Mouse (Mus musculus) midbrain, embryonic 12.5 days (tissue): Measurements from ENCODE around the gene Olfr237-ps1. TPM values are rescaled to one million over a fixed set of nuclear protein-coding genes. Genes with fewer than 3 reads are reported as not detected.
"Not testable (repeated sequence)": the region's sequence is repeated elsewhere in the genome, so short reads cannot be mapped to it uniquely, and the experiment has no call there.

Experiments used
- ATAC-seq: fragments of 200-750 bp; cut with Nextera tagmentation; 2 replicates; pipeline ENCODE4 v1.8.0; 2017; ENCODE audit warnings: low read depth, moderate TSS enrichment, moderate library complexity; ENCODE audit not compliant: low FRiP score
- H3K27ac ChIP-seq: fragments of 300-500 bp; sonication (generic); replicated peaks from 2 replicates; pipeline ENCODE4 v1.5.1; 2016; ENCODE audit warnings: mild to moderate bottlenecking
- H3K27me3 ChIP-seq: fragments of 300-500 bp; sonication (generic); 2 replicates; pipeline ENCODE4 v1.6.1; 2016; ENCODE audit warnings: mild to moderate bottlenecking
- H3K36me3 ChIP-seq: fragments of 300-500 bp; sonication (generic); 2 replicates; pipeline ENCODE4 v1.6.1; 2016
- H3K4me1 ChIP-seq: fragments of 300-500 bp; sonication (generic); 2 replicates; pipeline ENCODE4 v1.6.1; 2016
- H3K4me2 ChIP-seq: fragments of 300-500 bp; sonication (generic); replicated peaks from 2 replicates; pipeline ENCODE4 v1.6.1; 2016; ENCODE audit warnings: mild to moderate bottlenecking, moderate library complexity
- H3K4me3 ChIP-seq: fragments of 300-500 bp; sonication (generic); 2 replicates; pipeline ENCODE4 v1.5.1; 2016; ENCODE audit warnings: mild to moderate bottlenecking
- H3K9ac ChIP-seq: fragments of 300-500 bp; sonication (generic); replicated peaks from 2 replicates; pipeline ENCODE4 v1.6.1; 2016; ENCODE audit warnings: mild to moderate bottlenecking, moderate library complexity
- H3K9me3 ChIP-seq: fragments of 300-500 bp; sonication (generic); 2 replicates; pipeline ENCODE4 v1.6.1; 2016; ENCODE audit warnings: mild to moderate bottlenecking
- WGBS: fragments of 180-500 bp; shearing (Covaris S2); methylation state at CpG from one replicate; pipeline ENCODE4 v1.1.7; 2016; 5-methylcytosine and 5-hydroxymethylcytosine counted together
- polyA plus RNA-seq: library from polyadenylated mRNA; unstranded; fragments of >200 nt; fragmentation: Nextera tagmentation; extraction: Ambion mirVana; gene quantifications from 2 replicates; pipeline ENCODE4 v1.2.1, GENCODE M21; 2016

Gene Olfr237-ps1
- polyA plus RNA-seq = not detected in 2 replicates

DNA sequence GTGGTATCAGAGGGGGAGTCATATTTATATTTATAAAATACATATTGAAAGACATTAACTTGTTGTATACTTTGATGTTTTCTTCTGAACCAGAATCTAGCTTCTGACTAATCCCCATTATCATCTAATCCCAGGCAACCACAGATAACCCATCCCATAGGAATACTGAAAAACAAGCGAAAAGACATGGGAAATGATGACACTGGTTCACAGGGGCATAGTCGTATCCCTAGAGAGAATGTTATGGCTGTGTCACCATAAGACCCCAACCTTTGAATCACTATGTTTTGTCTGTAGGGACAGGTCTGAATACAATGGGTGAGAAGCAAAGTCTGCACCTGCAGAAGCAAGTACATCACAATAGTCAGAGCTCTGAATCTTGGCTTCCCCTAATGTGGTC is at the start of gene Olfr237-ps1:
TSS of gene Olfr237-ps1 (plus strand) at position 301 of the 400 bp plus-strand sequence.
- H3K4me2 ChIP-seq, ATAC-seq, H3K27me3 ChIP-seq, H3K36me3 ChIP-seq, H3K9me3 ChIP-seq, H3K4me3 ChIP-seq, H3K4me1 ChIP-seq, H3K9ac ChIP-seq, H3K27ac ChIP-seq: not testable (repeated sequence)
- WGBS = 81% methylated on average over 2 of the region's 2 CpGs

DNA sequence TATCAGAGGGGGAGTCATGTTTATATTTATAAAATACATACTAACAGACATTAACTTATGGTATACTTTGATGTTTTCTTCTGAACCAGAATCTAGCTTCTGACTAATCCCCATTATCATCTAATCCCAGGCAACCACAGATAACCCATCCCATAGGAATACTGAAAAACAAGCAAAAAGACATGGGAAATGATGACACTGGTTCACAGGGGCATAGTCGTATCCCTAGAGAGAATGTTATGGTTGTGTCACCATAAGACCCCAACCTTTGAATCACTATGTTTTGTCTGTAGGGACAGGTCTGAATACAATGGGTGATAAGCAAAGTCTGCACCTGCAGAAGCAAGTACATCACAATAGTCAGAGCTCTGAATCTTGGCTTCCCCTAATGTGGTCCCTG is 40.3 kb upstream of the Olfr237-ps1 start, which contains the start of gene Olfr441:
TSS of gene Olfr441 (plus strand) at position 301 of the 400 bp plus-strand sequence.
- H3K9me3 ChIP-seq, H3K4me1 ChIP-seq, H3K36me3 ChIP-seq, H3K9ac ChIP-seq, H3K4me2 ChIP-seq, H3K27ac ChIP-seq, ATAC-seq, H3K27me3 ChIP-seq, H3K4me3 ChIP-seq: not testable (repeated sequence)
- 92% methylated on average over 1 of the region's 1 CpGs for WGBS

DNA sequence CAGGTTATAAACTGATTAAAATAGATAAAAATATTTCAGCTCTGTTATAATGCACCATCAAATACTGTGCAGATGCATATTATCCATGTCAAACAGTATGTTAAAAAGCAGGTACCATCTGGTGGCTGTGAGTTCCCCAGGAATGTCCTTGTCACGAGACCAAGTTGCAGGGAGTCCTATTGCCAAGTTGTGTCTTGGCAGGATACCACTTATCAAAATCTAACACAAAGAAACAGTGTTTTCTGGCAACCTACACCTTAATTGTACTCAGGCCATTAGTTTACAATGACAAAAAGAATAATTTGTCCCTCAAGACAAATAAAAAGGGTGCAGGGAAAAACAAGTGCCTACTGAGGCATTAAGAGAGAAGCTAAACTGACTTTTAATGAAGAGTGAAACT is 13.1 kb downstream of the Olfr237-ps1 start:
- H3K27me3 ChIP-seq = no peaks in the 10 kb centered on the region
- H3K9ac ChIP-seq = no peak overlapping the region
- no peak overlapping the region for H3K4me2 ChIP-seq
- H3K27ac ChIP-seq = no peak overlapping the region
- H3K4me3 ChIP-seq = no peak overlapping the region
- H3K9me3 ChIP-seq = no peaks in the 10 kb centered on the region
- H3K36me3 ChIP-seq = no peaks in the 10 kb centered on the region
- ATAC-seq = no peak
- H3K4me1 ChIP-seq = no peaks in the 10 kb centered on the region
- 72% methylated on average over 1 of the region's 1 CpGs for WGBS

DNA sequence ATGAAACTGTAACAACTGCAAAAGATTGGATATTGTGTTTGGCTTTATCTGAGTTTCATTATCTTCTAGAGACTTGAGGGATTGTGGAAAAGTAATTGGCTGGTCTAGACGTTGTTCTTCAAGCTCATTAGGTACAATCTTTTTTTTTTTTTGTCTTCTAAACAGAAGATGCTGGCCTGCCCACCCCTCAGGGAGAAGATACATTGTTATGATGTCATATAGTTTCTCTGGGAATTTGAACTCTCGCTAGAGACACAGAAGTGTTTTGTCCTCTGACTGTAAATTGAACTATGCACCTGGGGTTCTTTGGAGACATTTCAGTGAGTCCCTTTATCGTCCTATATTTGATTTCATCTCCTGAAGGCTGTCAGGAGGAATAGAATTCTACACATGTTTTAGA is 16.6 kb downstream of the Olfr237-ps1 start, which contains the start of gene Olfr437:
TSS of gene Olfr437 (plus strand) at position 301 of the 400 bp plus-strand sequence.
- no peaks in the 10 kb centered on the region for H3K36me3 ChIP-seq
- no peak within 1 kb of the TSS for H3K9ac ChIP-seq
- H3K9me3 ChIP-seq = no peaks in the 10 kb centered on the region
- ATAC-seq = no peak
- no peak within 1 kb of the TSS for H3K4me2 ChIP-seq
- H3K27ac ChIP-seq = no peak within 1 kb of the TSS
- H3K4me1 ChIP-seq = no peaks in the 10 kb centered on the region
- no peaks in the 10 kb centered on the region for H3K27me3 ChIP-seq
- WGBS = 78% methylated on average over 3 of the region's 3 CpGs
- no peak within 1 kb of the TSS for H3K4me3 ChIP-seq

DNA sequence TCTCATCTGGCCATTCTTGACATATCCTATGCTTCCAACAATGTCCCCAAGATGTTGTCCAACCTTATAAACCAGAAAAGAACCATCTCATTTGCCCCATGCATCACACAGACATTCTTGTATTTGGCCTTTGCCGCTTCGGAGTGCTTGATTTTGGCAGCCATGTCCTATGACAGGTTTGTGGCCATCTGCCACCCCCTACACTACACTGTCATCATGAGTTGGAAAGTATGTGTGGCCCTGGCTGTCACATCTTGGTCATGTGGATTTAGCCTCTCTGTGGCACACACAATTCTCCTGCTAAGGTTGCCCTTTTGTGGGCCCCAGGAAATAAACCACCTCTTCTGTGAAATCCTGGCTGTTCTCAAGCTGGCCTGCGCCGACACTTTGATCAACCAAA is 20.9 kb downstream of the Olfr237-ps1 start:
- ATAC-seq = no peak
- no peaks in the 10 kb centered on the region for H3K4me1 ChIP-seq
- H3K27ac ChIP-seq = no peak overlapping the region
- no peaks in the 10 kb centered on the region for H3K27me3 ChIP-seq
- H3K9ac ChIP-seq = no peak overlapping the region
- no peak overlapping the region for H3K4me2 ChIP-seq
- no peak overlapping the region for H3K4me3 ChIP-seq
- H3K9me3 ChIP-seq = no peaks in the 10 kb centered on the region
- H3K36me3 ChIP-seq = no peaks in the 10 kb centered on the region
- WGBS = 97% methylated on average over 4 of the region's 4 CpGs

DNA sequence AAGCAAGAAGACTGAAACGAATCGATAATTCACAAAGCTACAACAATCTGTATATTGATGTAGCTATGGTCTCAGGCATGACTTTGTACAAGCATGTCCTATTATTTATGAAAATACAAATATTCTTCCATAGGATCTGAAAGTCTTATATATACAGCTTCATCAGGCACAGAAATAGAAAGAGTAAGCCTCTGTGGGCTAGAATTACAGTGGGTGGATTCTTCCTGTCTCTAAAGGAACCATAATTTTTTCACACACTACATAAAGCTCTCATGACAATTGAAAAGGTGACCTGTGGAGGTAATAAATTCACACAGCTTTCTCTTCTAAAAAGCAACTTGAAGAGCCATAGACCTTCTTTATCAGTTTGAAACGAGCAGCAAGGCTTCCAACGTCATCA is 25.5 kb downstream of the Olfr237-ps1 start, which contains the start of gene Olfr13:
TSS of gene Olfr13 (plus strand) at position 301 of the 400 bp plus-strand sequence.
- ATAC-seq = no peak
- no peaks in the 10 kb centered on the region for H3K27me3 ChIP-seq
- no peak within 1 kb of the TSS for H3K4me3 ChIP-seq
- no peak within 1 kb of the TSS for H3K9ac ChIP-seq
- H3K4me2 ChIP-seq = no peak within 1 kb of the TSS
- H3K9me3 ChIP-seq = no peaks in the 10 kb centered on the region
- no peaks in the 10 kb centered on the region for H3K4me1 ChIP-seq
- H3K27ac ChIP-seq = no peak within 1 kb of the TSS
- 85% methylated on average over 4 of the region's 4 CpGs for WGBS
- H3K36me3 ChIP-seq = no peaks in the 10 kb centered on the region

DNA sequence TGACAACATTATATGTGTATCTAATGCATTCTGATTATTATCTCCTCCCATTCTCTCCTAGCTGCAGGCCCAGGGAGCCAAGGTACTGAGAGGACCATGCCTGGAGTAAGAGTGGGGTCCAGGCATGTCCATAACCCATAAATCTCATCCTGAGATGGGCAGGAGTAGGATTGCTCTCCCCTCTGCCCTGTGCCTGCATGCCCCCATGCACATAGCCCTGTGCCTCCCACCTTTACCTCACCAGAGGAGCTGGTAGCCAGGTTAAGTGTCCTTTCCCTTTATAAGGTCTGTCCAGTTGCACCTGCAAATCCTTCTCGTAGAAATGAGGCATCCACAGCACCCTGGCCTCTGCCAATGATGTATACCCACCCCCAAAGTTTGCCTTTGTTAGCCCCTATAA is 31.8 kb downstream of the Olfr237-ps1 start:
- Histone ChIP-seq H3K9me3 (no peaks in the 10 kb centered on the region), H3K4me1 (no peaks in the 10 kb centered on the region), H3K27me3 (no peaks in the 10 kb centered on the region), H3K36me3 (no peaks in the 10 kb centered on the region), H3K4me2 (no peak overlapping the region), H3K4me3 (no peak overlapping the region), H3K9ac (no peak overlapping the region), H3K27ac (no peak overlapping the region)
- WGBS = 61% methylated on average over 1 of the region's 1 CpGs
- ATAC-seq = no peak

DNA sequence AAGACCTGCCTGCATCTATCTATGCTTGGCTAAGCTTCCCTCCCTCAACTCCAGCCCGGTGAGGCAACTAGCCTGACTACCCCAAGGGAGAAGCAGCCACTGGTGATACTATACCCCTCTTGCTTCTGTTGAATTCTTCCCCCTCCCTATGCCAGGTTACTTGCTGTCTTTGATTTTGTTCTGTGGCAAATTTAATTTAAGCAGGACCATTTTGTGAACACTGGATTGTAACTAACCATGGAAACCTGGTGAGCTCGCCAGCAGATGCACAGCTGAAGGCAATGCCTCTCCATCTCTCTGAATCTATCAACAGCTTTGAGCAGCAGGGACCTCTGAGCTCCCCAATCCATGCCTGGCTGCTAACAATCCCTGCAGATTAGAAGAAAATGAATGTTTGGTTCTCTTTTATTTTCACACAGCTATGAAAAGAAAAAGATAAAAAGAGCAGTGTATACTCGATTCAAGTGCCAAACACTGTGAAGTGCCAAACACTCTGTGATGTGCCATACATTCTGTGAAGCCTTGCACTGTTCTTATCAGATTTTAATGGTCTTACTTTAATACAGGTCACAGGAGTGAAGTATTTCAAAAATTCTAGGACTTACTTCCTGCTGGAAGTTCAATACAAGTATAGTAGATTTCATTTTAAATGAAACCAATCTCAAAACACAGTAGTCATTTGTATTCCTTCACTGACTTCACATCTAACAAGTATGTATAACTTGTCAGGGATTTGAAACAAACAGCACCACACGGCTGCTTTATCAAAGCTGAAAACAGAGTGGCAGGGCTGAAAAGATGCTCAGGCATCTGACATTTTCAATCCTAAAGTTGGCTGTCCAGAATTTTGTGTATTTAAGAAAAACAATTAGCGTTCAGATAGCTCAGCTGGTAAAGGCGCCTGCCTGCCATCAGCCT is 32.5 kb downstream of the Olfr237-ps1 start:
- Histone ChIP-seq H3K4me1 (no peaks in the 10 kb centered on the region), H3K4me3 (no peak overlapping the region), H3K9me3 (no peaks in the 10 kb centered on the region), H3K9ac (no peak overlapping the region), H3K36me3 (no peaks in the 10 kb centered on the region), H3K27ac (no peak overlapping the region), H3K4me2 (no peak overlapping the region), H3K27me3 (no peaks in the 10 kb centered on the region)
- ATAC-seq = peak; percentile 60
- 58% methylated on average over 6 of the region's 6 CpGs for WGBS

DNA sequence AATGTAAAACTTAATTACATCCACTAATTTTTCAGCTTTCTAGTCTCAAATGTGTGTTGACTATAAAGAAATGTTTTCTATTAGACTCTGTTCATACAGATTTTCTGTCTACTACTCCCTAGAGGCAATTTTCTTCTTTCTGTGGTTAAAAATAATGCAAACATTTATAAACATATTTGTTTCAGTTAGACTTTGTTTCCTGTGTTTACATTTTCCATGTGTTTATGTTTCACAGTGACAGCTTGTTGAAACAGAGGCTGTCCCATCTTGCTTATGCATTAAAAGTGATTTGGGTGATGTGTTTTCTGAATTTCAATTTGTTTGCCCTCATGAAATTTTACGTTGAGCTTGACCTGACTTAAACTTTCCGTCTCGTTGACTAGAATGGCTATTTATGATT is 44.6 kb downstream of the Olfr237-ps1 start:
- no peaks in the 10 kb centered on the region for H3K9me3 ChIP-seq
- 86% methylated on average over 3 of the region's 3 CpGs for WGBS
- no peak for ATAC-seq
- H3K27ac ChIP-seq = no peak overlapping the region
- no peak overlapping the region for H3K4me2 ChIP-seq
- no peaks in the 10 kb centered on the region for H3K27me3 ChIP-seq
- no peak overlapping the region for H3K9ac ChIP-seq
- H3K4me1 ChIP-seq = no peaks in the 10 kb centered on the region
- H3K36me3 ChIP-seq = no peaks in the 10 kb centered on the region
- H3K4me3 ChIP-seq = no peak overlapping the region

DNA sequence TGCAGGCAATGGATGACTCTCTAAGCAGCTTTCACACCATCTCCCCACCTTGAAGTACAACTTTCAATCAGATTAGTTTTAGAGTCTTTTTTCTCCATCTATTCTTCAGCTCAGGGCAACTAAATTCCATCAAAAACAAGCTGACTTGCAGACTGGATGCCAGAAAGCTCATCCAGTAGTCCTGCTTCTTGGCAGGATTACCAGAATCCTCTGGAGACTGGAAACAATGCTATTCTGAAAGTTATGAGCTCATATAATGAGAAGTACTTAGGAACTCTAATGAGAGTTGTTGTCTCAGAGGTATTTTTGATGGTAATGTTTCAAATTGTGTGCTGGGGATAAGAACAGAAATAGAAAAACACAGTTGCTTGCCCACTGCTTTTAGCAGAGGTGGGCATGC is 50.4 kb downstream of the Olfr237-ps1 start, which contains the start of gene Olfr435:
TSS of gene Olfr435 (plus strand) at position 366 of the 400 bp plus-strand sequence.
- no peaks in the 10 kb centered on the region for H3K9me3 ChIP-seq
- H3K27ac ChIP-seq = no peak within 1 kb of the TSS
- no peak for ATAC-seq
- H3K4me3 ChIP-seq = no peak within 1 kb of the TSS
- H3K4me2 ChIP-seq = no peak within 1 kb of the TSS
- H3K9ac ChIP-seq = no peak within 1 kb of the TSS
- H3K27me3 ChIP-seq = no peaks in the 10 kb centered on the region
- no peaks in the 10 kb centered on the region for H3K36me3 ChIP-seq
- no peaks in the 10 kb centered on the region for H3K4me1 ChIP-seq

DNA sequence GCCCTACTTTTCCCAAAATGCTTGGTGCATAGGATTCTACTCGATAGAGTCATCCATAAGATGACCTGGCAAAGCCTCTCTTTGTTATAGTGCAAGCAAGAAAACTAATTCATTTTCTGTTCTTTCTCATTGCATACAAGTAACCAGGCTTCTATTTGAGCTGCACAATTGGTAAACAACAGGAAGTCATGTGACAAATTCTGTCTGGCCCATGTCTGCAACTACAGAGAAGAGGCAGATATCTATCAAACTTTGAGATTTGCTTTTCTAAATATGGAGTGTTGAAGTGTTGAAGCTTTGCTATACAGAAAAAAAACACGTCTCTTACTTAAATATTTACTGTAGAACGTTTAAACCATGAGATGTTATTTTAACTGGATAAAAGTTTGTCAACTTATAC is 51.7 kb downstream of the Olfr237-ps1 start:
- no peak overlapping the region for H3K27ac ChIP-seq
- ATAC-seq = no peak
- no peak overlapping the region for H3K9ac ChIP-seq
- no peak overlapping the region for H3K4me2 ChIP-seq
- H3K27me3 ChIP-seq = no peaks in the 10 kb centered on the region
- no peaks in the 10 kb centered on the region for H3K4me1 ChIP-seq
- no peak overlapping the region for H3K4me3 ChIP-seq
- no peaks in the 10 kb centered on the region for H3K36me3 ChIP-seq
- 84% methylated on average over 3 of the region's 3 CpGs for WGBS
- H3K9me3 ChIP-seq = no peaks in the 10 kb centered on the region

DNA sequence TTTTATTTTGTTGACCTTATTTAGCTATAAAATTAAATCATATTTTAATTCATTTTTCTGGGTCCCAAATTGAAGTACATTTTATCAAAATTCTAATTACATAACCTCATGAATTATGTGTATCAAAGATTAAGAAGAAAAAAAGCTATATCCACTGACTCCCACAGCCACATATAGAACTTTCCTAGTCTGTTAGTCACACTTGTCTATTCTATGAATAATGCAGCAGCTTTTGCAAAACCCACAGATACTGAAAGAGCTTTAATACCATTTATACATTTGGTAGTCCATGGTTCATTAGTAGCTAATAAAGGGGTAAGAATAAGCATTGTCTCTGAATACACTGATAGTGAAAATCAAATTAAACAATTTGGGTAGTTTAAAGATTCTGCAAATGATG is 56.4 kb downstream of the Olfr237-ps1 start:
- no peak overlapping the region for H3K9ac ChIP-seq
- H3K27ac ChIP-seq = no peak overlapping the region
- H3K4me2 ChIP-seq = no peak overlapping the region
- H3K9me3 ChIP-seq = no peaks in the 10 kb centered on the region
- no peaks in the 10 kb centered on the region for H3K36me3 ChIP-seq
- H3K4me3 ChIP-seq = no peak overlapping the region
- ATAC-seq = no peak
- H3K27me3 ChIP-seq = no peaks in the 10 kb centered on the region
- no peaks in the 10 kb centered on the region for H3K4me1 ChIP-seq
